Mouse (Mus musculus) liver (tissue): ENCODE data around the gene Supt5.

Source experiments
- DNase-seq: peaks from one replicate; pipeline ENCODE4 v3.0.0-alpha.2; 2020; ENCODE audit warnings: mixed read lengths

Gene Supt5

DNA sequence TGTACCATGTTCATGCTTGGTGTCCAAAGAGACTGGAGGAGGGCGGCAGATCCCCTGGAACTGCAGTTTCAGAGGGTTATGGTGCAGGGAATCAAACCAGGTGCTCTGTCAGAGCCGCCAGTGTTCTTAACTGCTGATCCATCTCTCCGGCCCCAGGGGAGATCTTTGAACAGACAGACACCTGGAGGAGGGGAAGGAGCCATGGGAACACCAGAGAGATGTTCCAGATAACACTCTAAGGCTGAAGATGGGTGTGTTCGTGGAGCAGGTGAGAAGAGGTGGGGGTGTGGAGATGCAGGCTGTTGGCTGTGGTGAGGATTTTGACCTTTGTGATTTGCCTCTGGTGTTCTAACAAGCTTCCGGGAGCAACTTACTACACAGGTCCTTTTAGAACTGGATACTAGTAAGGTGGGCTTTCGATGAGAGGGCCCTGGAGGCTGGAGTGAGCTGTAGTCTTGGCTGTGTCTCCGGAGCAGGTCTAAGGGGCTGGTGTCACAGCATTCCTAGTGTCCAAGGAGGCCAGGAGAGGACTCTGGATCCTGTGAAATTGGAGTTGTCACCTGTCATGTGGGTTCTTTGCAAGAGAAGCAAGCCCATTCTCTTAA, 35.4 kb upstream of the Supt5 start:
- no peak for DNase-seq

DNA sequence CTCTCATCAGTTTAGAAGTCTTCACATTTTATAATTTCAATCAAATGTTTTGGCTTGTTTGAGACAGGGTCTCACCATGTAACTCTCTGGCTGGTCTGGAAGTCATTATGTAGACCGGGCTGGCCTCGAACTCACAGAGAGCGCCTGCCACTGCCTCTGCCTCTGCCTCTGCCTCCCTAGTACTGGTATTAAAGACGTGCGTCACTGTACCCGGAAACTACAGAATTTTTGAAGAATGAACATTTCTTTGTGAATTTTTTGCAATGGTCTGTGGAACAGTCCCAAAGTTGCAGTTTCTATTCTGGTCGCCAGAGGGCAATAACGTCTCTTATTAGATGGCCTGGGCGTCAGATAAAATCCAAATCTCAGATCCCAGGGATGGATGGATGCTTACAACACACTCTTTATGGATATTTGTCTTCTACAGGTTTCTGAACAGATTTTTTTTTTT, 34.6 kb upstream of the Supt5 start:
- DNase-seq, result peak; percentile 81

DNA sequence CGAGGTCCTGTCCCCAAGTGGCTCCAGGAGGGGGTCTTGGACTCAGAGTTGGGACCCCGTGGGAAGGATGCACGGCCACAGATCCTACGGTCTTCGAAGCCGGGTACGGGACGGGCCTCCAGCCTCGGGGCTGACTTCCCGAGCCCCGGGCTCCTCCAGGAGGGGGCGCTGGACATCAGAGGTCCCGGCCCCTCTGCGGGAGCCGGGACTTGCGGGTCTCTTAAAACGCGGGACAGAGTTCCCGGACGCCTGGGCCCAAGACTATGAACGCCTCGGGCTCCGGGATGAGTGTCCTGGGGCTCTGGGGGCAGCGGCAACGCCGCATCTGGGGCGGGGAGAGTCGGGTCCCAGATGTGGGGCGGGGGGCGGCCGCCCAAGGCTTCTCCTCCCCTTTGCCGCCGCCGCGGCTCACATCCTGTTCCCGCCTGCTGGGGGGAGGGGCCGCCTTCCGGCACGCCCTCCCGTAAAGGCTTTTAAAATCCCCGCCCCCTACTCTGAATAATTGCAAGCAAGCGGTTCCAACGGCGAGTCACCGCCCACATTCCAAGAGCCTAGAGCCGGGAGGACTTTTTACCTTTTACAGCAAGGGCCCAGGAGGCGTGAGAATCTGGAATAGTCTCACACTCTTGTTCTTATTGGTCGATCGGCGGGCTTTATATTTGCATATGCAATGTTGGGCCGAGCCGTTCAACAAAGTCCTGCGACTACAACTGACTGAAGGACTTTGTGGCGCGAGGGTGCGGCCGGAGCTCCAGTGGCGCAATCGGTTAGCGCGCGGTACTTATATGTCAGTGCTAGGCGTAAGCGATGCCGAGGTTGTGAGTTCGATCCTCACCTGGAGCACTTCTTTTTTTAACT, 33.9 kb upstream of the Supt5 start, which contains the start of gene Plekhg2:
Plekhg2 (minus strand) TSS at position 349 of the 858 bp plus-strand sequence.
- DNase-seq, result peak; percentile 94

DNA sequence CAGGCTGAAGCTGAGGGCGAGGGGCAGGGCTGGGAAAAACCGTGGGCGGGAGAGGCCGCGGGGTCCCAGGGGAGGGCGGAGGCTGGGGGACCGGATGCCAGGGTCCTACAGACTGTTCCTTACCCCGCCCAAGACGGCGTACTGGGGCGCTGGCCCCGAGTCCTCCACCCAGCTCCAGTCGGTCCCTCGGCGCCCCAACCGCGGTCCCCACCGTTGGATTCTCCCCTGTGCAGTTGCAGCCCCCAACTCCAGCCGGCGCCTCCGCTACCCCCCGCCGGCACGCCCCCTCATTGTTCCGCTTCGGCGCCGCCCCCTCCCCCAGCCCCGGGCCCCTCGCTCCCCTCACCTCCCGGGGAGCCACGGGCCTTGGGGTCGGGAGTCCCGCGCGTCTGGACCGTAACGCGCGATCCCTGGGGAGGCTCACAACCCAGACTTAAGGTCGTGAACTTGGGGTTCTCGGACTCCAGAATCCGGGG, 33.0 kb upstream of the Supt5 start:
- peak; percentile 59 for DNase-seq

DNA sequence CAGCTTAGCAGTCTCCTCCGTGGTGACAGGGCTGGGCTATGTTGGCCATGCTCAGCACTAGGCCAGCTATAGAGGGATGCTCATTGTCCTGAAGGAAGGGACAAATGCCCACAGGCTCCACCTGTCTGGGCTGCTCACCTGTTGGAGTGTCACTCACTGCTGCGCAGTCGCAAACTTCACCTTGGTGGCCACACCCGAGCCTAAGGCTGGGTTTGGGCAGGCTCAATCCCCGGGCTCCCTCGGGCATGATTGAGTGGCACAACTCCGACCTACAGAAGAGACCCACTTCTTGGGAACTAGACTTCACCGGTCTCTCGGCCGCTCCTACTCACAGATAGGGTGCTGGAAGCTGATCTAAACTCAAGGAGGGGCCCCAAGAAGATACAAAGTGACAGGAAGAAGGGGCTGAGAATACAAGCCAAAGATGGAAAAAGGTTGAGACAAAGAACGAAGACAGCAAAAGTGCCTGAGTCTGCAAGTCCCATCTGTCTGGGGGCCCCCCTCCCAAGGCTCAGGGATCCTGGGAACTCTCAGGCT, 32.5 kb upstream of the Supt5 start:
- no peak for DNase-seq

DNA sequence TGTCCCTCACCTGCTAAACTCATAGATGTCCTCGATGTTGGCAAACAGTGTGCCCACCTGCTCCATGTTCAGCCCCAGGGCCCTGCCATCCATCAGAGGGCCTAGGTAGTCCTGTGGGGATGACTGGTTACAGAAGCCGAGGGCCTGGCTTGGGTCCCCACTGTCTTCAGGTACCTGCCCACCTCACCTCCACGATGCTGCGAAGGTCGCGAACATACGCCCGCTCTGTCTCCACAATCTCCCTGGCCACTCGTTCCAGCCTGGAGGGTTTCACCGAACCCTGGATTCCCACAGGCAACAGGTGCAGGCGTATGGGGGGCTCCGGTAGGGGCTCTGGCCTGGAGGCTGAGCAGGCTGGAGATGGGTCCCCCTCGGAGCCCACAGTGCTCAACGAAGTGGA, 31.5 kb upstream of the Supt5 start:
- DNase-seq, result no peak

DNA sequence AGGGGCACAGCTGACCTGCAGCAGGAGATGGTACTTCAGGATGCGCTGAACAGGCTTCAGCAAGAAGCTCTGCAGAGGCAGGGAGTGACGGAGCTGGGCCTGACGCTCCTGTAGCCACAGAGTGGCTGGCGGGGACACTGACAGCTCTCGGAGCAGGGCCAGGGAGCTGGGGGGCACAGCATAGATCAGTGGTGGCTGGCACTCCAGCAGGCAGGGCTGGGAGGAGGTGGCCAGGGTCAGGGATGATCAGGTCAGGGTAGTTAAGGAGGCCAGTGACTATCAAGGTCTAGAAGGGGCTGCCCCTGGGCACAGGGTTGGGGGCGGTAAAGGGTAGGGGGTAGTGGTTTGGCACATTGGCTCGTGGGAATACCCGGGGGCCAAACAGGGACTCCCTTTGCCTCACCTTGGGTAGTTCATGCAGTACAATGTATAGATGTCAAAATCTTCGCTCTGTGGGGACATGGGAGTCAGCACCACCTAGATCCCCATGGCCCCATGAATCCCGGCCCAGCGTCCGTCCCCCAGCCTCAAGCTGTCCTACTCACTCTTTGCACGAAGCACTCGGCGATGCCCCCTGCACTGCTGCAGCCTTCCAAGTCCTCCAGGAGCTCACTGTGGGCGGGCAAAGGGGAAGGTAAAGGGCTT, 29.9 kb upstream of the Supt5 start:
- no peak for DNase-seq

DNA sequence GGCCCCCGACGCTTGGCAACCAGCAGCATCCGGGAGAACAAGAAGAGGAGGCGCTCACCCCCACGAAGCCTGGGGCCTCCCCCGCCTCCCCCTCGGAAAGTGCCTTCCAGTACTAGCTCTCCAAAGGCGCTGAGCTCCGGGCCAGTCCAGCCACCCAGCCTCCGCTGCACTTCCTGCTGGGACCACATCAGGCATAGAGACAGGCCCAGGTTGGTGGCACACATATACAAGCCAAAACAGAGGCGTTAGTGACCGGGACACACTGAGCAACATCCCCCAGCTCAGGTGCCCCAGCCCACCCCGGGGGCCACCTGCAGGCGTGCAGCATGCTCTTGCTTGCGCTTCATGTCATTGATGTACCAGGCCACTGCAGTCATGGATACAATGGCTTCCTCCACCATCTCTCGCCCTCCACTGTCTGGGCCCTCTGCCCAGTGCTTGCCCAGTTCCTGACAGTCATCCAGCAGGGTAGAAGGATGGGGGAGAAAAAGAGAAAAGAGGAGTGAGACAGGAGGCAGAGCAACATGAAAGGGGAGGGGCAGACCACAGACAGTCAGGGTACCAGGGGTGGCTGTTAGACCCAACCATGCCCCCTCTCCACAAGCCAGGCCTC, 29.2 kb upstream of the Supt5 start:
- no peak for DNase-seq

DNA sequence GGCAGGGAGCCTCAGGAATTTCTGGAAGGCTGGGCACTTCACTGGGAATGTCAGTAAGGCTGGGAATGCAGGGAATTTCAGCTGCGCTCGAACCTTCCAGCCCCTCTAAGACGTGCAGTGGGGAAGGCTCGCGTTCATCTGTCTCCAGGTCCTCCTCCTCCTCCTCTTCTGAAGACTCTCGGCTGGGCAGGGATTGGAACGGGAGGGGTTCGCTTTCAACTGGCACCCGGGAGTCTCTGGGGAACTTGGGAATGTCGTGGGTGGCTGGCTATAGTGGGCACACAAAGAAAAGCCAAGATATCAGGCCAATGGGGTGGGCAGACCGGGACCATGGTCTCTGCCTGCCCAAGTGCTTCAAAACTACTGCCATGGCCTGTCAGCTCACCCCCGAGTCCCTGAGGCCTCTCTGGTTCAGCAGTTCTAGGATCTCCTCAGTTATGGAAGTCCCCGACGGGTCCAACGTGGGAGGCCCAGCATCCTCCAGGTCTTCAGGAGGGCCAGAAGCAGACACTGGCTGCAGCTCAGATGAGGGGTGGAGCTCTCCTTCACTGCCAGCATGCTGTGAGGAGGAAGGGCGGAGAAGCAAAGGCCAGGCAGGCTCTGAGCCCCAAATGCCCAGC, 24.0 kb upstream of the Supt5 start:
- DNase-seq, result no peak

DNA sequence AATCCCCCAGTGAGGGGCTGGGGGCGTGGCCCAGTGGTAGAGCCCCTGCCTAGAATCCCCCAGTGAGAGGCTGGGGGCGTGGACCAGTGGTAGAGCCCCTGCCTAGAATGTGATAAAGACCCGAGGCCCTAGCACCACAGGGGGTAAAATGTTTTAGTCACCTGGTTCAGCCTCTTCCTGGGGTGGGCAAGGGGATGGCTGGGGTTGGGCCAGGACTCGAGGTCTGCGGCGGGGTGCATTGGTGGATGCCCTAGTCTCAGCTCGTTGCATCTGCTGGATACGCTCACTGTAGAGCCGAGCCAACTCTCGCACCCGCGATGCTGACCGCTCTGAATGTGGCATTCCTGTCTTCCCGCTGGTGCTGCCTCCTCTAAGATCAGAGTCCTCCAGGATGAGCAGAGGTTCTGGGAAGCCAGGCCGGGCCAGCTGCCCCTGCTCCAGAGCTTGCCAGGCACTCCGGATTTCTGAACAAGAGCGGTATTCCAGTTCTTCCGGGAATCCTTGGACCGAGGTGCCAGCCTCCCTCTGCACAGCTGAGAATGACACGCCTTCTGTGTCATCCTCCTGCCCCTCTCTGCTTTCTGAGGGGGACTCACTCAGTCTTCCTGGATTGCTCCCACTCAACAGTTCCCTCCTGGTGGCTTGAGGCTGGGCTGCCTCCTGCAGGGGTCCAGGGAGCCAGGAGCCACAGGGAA, 23.2 kb upstream of the Supt5 start:
- DNase-seq, result no peak

DNA sequence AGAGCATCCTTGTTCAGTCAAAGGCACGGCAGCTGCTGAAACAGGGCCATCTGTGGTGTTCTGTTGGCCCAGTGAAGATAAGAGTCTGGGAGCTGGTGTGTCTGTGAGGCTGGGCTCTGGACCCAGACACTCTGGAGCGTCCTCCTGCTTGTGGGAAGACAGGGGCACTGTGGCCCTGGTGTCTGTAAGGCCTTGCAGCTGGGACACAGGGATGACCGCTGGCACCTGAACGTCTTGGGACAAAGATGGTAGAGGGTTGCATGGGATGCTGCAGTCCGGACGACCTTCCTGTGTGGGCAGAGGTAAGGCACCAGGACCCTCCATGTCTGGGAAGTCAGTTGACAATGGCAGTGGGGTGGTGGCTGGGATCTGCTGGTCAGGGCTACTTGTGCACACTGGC, 21.7 kb upstream of the Supt5 start:
- DNase-seq, result no peak

DNA sequence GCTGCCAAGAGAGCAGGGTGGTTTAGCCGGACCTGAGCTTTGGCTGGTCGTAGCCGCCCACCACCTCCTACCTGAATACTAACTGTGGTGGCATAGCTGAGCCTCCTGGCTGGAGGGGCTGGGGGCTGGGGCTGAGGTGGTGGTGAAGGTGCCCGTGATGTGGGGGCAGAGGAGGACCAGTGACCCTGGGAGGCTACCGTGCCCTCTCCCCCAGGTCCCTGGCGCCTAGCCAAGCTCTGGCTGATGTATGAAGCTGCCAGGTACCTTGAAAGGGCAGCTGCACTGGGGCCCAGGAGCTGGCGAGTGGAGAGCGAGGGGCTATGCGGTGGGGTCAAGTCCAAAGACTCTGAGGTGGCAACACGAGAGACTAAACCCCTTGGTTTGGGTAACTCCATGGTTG, 21.3 kb upstream of the Supt5 start:
- no peak for DNase-seq

DNA sequence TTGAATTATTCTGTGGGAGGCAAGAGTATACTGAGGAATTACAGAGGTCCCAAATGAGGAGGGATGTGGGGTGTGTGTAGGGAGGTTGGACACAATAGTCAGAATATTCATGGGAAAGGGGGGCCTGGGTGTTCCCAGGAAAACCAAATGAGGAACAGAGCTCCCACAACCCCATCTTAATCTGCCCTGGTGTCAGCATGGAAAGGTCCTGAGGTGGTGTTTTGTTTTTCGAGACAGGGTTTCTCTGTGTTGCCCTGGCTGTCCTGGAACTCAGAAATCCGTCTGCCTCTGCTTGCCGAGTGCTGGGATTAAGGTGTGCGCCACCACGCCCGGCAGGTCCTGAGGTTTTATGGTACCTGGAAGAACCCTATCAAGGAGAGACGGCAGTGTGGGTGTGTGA, 19.9 kb upstream of the Supt5 start:
- DNase-seq, result no peak

DNA sequence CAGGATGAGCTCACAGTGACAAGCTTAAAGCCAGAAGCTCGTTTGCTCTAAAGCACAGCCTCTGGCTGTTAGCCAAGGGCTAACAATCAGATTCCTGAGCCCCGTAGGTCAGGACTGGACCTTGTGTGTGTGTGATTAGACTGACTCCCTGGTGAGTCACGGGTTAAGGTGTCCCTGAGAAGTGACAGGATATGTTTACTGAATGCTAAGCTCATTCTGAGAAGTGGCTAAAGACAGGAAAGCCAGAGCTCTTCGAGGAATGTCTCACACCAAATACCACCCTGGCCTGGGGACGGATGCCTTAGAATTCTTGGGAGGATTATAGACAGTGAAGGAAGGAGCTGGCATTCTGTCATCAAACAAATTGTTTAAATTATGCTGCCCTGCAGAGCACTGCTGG, 19.4 kb upstream of the Supt5 start:
- no peak for DNase-seq

DNA sequence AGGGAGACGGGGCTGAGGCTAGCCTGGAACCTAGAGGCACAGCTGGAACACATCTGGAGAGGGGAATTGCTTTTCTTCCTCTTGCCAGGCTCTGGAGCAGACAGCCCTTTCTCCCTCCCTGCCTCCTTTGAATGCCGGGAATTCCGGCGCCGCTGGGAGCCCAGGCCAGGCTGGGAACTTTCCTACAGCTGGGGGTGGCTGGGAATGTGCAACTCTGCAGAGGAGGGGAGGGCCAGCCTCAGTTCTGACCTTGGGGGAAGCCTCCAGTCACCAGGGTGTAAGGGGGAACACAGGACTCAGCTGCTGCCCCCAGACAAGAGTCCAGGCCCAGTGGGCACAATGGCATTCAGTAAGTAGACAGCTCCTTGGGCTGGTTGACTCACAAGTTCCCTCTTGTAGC, 18.4 kb upstream of the Supt5 start:
- DNase-seq, result no peak

DNA sequence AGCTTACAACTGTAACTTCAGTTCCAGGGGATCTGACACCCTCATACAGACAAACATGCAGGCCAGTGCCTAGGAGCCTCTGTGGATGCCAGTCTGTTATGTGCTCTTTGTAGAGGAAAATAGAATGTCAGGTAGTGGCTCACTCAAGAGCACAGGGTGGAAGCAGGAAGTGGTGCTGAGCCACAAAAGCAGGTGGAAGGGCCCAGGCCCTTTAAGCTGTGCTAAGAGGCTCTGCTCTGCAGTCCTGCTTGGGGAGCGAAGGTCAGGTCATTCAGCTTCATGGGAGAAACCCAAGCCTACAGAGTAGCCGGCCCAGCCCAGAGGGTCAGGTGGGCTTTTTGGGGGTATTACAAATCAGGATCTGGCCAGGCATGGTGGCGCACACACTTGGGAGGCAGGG, 16.7 kb upstream of the Supt5 start:
- no peak for DNase-seq

DNA sequence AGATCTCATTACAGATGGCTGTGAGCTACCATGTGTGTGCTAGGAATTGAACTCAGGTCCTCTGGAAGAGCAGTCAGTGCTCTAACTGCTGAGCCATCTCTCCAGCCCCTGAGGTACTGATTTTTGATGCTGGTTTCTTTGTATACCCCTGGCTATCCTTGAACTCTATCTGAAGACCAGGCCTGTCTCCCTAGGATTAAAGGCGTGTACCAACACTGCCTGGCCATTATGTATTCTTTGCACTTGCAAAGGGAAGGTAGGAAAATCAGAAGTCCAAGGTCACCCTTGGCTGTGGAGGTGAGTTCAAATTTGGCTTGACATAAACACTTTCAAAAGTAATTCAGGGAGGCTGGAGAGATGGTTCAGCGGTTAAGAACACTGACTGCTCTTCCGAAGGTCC, 16.1 kb upstream of the Supt5 start:
- DNase-seq, result no peak

DNA sequence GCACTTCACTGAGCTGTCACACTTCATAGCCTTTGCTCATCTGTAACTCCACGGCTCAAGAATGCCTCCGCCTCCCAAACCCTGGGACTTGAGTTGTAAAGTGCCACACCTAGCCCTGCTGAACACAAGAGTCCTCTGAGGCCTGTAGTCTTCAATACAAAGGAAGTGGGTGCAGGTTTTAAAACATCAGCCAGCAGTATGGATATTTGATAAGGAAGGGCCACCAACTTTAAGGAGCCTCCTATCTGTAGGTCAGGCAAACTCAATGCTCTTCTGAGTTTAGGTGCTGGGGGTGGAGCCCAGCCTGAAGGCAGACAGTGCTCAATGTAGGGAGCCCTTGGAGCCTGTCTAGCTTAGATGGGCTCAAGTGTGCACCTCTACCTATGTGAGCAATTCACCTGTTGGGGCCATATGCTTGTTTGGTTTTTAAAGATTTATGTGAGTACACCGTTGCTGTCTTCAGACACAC, 15.6 kb upstream of the Supt5 start:
- no peak for DNase-seq

DNA sequence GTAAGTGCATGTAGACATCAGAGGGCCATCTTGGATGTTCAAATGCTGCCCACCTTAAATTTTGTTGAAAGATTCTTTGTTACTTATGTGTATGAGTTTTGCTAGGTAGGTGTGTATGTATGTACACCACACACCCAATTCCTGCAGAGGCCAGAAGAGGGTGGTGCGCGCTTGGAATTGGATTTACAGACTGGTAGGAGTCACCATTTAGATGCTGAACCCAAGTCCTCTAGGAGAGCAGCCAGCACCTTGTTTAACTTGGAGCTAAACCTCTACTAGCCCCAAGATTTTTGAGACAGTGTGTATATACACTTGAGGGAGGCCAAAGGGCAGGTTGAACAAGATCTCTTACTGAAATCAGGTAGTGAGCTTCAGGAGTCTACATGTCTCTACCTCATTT, 14.7 kb upstream of the Supt5 start:
- DNase-seq, result no peak

DNA sequence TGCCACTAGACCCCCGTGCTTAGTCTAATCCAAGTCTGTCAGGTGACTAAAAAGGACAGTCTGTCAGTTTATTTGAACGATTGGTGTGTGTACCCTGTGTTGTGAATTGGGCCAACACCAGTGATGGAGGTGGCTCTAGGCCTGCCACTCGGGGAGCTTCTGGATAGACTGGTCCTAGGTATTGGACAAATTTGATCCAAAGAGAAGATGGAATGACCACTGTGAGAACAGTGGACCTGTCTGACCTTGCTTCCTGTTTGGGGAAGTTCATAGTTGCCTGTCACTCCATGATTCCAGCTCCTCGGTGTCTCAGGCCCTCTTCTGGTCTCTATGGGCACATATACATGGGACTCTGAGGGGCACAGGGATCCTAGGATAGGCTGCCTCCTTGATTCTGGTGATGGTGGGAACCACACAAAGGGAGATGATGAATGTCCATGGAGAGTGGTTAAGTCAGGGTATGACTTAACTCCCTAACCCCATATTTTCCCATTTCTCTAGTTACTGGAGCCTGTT, 13.2 kb upstream of the Supt5 start:
- no peak for DNase-seq

DNA sequence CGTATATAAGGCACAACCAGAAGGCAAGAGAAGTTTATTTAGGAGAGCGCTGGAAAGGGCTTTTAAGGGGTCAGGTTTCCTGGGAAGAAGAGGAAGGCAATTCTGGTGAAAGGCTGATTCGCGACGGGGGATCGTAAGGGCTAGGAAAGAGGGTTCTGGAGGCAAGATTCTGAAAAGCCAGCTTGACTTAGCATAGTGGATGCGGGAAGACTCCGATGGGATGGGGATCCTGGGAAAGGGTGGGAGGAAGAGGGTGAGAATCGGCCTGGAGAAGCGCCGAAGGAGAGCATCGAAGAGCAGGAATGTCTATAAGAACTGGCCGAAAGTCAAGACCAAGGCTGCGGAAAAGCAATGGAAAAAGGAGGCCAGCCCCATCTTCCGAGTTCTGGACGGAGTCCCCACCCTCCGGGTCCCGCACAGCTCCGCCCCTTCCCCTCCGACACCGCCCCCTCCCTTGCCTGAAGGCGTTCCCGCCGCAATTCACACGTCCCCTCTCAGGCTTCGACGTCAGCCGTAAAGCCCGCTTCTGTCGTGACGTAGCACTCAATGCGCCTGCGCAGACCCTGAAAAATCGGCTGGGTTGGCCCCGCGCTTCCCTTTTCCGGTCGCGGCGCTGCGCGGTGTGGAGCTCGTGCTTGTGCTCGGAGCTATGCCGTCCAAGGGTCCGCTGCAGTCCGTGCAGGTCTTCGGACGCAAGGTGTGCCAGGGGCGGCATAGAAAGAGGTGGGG, 11.8 kb upstream of the Supt5 start, which contains the start of gene Rps16:
Rps16 (plus strand) TSS at position 498 of the 729 bp plus-strand sequence.
- DNase-seq, result peak; percentile 99
